Mouse (Mus musculus) gastrocnemius, postnatal 4 days (tissue): ENCODE data around the gene Dclk1. TPM values are rescaled to one million over a fixed set of nuclear protein-coding genes. Genes with fewer than 3 reads are reported as not detected.

Experiments
- DNase-seq, 2 experiments: peaks; one replicate each; pipeline ENCODE4 v3.0.0; 2021 to 2022; ENCODE audit warnings: low spot score in 2 of 2, mixed read lengths in 2 of 2
- total RNA-seq, 2 experiments: library from RNA; stranded (reverse); gene quantifications; 2 replicates each; pipeline ENCODE4 v1.2.3; 2021

Dclk1 gene
- total RNA-seq, 2 experiments from 2014 or later = 78.9 to 96.4 TPM

DNA sequence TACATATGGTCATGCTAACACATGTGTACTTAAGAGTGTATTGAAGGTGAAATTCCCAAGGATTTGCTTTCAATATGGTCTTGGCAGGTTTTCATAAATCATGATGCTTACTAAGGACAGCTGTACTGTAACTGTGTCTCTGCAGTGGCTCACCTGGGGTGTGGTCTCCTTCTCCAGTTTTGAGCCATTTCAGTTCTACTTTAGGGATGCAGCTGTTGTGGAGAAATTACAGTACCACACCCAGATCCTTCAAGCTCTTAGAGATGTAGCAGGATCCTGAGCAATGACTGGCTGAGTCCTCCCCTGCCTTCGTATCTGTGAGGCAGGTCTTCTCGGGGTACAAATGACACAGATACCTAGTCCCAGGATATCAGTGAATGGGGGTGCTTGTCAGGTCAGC lies 8.5 kb downstream of the Dclk1 start:
- DNase-seq = no peak

DNA sequence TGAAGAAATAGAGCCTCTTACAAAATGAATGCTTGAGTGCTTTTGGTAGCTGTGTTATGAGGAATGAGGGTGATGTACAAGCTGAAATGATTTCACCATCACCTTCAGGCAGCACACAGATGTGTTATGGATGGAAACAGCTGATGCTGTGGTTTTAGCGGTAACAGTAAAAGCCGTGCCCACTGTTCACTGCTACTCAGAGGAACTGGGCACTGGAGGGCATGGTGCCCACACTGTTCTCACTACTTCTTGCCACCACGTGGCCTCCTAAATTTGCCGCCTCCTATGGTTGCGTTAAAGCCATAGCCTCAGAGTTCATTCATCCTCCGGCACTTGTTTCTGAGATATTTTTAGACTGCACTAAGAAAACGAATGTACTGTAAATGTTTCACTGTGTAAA lies 18.0 kb downstream of the Dclk1 start:
- no peak for DNase-seq

DNA sequence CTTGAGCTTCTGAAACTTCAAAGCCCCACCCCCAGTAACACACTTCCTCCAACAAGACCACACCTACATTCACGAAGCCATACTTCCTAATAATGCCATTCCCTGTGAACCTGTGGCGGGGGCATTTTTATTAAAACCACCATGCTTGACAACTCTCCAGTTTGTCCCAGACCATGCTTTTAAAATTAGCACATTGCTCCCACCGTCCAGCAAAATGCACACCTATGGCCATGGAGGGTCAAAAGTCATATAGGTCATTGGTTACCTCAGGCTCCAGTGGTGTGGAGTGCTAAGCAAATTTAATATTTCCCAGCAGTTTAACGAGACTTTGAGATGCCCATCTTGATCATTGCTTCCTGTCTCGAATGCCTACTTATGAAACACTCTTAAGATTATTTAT lies 23.9 kb downstream of the Dclk1 start:
- DNase-seq = no peak

DNA sequence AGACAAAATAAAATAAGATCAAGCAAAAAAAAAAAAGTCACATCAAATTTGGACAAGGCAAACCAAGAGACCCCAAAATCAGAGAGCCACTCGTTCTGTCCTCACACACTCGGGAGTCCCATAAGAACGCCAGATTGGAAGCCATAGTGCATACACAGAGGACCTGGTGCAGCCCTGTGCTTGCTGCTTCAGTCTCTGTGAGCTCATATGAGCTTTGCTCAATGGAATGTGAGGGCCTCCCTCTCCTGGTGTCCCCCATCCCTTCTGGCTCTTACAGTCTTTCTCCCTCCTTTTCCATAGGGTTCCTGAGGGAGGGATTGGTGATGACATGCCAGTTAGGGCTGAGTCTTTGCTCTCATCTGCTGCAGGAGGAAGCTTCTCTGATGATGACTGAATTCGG lies 27.6 kb downstream of the Dclk1 start:
- DNase-seq = no peak

DNA sequence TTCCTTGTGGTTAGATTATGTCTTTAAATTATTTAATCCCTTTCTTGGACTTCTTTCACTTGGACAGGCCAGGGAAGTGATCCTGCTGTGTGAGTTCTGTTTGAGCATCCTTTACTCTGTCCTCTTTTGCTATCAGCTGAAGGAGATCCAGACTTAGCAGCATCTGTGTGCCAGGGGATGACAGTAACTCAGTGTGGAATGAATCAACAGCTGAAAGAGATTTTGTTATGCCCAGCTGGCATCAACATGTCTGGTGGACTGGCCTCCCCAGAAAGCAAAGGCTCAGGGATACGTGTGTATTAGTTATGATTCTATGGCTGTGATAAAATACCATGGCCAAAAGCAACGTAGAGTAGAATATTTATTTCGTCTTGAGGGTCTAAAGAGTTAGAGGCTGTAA lies 28.2 kb downstream of the Dclk1 start:
- no peak for DNase-seq

DNA sequence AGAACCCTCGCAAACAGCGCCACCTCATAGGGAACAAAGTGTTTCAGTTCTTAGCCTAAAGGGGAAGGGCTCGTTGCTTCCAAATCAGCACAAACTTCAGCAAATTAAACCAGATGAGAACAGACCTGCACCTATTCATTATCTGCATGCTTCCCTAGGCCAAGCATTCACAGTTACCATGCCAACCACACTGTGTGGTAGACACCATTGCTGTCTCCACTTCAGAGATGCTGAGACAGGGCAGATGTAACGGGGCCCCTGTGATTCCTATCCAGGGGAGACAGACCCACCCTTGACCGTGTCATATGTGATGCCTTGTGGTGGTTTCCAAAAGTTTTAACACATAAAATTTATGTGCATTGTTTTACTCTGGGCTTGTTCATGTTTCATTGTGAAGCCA lies 28.8 kb downstream of the Dclk1 start:
- DNase-seq = no peak

DNA sequence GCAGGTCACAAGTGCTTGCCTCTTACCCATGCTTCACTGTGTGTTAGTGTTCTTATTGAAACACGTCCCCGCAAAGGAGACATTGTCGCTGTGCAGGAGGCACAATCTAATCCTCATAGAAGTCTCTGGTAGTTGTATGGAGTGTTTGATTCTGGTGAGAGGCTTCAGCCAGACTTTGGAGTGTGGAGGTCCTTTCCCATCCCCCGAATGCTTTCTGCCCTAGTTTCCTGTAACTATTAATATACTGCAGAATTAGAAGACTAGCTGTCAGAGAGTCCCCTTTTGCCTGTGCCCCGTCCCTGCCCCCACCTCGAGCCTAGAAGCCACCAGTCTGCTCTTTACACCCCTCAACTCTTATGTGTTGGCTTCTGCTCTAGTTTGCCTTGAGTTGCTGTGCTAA lies 30.4 kb downstream of the Dclk1 start:
- DNase-seq = no peak

DNA sequence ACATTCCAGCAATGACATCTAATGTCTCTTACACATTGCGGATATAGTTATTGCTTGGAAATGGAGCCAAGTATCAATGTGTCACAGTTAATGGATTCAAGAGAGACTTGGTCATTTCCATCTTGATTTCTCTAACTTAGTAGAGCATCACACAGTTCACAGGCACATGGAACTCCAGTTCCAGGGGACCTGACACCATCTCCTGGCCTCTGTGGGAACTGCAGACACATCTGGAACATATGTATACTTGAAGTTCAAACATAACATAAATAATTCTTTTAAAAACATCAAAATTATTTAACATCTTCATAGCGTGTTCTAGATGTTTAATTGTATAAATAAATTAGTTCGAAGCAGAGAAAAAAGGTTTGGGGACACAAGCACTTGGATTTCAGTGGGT lies 34.3 kb downstream of the Dclk1 start:
- DNase-seq = no peak

DNA sequence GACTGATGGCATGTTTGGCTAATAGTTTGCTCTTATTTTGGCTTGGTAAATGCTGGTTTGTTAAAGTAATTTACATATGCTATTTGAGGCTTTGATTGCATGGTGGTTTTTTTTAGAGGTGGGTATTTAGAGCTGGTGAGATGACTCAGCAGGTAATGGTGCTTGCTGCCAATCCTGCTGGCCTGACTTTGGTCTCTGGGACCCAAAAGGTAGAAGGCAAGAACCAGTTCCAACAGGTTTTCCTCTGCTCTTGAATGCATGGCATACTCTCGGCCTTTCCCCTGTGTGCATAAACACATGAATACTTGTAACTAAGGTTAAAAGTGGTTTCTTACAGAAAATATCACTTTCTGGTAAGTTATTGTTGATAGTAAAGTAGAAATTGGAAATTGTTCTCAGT lies 34.7 kb downstream of the Dclk1 start:
- no peak for DNase-seq

DNA sequence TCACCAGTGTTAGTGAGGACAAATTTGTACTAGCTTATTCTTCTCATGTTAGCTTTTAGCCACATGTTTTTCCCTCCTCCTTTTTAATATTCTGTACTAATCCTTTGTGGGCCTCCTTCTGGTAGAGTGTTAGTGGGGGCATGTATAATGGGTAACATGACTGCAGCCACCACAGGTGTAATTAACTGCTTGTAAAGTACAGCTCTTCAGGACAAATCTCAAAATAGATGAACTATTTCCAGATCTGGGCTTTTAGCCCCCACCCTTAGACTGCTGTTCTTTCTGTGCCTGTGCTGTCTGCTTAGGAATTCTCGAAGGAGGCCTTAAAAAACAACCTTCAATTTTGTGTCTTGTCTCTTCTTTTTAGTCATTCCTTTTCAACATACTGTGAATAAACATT lies 35.7 kb downstream of the Dclk1 start:
- DNase-seq = no peak

DNA sequence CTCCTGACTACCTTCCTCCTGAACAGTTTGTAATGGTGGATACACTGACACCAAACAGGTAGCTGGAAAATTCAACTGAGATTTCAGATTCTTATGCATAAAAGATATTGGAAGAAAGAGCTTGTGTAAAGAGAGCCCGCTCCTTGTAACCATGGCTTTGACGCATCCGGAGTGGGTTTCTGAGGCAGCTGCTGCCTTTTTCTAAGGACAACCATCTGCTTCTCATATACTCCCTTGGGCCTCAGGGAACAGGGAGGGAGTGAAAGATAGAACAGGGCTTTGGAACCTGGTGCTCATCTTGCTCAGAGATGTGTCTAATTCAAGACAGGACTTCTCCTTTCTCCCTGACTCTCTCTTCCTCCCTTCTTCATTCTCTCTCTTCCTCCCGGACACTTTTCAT lies 37.8 kb downstream of the Dclk1 start:
- no peak for DNase-seq

DNA sequence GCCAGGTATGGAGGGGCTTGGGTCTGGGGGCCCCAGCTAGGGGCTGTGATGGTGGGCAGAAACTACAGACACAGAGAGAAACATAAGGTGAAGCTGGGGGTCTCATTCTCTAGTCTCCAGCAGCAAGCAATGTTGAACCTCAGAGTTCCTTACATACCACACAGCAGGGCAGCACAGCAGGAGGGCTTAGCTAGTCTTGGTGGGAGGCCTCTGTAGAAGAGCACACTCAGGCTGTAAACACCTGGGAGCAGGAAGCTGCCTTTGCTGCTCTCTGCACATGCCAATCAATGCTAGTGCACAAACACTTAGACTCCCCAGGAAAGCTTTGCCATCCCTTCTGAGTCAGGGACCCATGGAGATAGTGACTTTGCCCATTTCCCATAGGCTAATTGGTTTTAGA lies 38.3 kb downstream of the Dclk1 start:
- DNase-seq = no peak

DNA sequence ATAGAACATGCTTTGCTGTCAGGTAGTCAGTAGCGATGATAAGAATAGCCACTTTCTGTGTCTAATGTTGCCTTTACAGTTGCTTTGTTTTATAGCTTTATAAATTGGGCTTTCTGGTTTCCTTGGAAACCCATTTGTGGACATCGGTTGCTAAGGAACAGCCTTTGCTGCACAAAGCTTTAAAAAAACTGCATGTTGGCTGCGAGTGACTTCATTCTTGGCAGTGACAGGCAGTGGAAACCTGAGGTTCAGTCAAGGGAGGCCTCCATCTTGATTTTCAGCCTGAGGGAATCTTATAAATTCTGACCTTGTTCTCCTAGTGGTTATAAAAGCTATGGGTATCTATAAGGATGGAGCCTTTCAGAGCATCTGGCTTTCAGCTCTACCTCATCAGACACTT lies 42.1 kb downstream of the Dclk1 start:
- DNase-seq = no peak

DNA sequence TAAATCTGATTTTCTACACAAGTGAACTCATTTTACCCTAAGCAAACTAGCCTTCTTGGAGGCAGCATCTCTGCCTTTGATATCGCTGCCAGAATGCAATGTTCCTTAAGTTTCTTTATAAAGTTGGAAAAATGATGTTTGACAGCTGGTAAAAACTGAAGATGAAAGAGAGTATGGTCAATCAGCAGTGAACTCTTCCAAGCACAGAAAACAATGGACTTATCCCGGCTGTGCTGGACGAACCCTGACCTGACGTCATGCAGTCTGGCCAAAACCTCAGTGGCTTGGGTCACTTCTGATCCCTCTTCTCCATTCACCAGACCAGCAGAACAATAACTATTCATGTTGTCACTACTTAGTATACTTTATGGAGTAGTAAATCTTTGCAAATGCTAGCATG lies 46.6 kb downstream of the Dclk1 start:
- no peak for DNase-seq

DNA sequence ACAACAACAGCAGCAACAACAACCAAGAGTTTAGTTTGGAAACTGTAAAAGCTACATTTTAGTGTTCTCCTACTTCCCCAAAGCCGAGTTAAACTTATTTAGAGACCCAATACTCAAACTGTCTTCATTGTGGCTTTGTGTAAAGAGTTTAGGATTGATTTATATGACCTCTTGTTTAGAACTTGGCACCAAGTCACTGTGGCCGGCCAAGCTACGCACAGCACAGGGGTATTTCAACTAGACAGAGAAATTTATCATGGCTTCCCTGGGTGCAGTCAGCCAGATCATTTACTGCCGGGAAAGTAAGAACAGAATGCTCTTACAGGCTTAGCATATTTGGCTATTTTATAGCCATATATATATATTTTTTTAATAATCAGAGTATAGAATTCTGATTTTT lies 49.8 kb downstream of the Dclk1 start:
- no peak for DNase-seq

DNA sequence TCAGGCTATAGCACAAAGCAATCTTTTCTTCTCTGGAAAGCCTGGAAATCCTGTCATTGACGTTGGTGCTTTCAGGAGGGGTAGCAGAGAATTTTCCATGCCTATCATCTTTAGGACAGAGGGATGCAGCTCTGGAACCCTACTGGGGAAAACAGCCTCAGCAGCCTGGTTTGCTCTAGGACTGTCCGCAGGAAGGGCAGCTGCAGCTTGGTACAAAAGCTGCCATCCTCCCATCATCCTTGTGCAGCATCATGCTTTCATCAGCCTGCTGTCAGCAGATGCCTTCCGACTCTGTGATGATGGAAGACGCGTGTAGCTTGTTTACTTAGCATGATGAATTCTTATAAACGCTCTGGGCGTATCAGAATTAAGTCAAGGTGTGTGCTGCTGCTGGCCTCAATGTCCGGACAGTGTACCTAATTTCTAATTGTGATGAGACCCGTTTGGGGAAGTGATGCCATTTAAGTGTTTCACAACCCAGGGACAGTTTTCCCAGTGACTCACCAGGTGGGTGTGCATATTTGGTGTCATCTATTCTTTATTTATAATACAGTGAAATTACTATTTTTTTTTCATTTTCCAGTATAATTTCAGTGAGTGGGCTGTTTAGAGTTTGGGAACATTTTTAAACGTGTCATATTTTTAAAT lies 50.7 kb downstream of the Dclk1 start:
- DNase-seq = no peak

DNA sequence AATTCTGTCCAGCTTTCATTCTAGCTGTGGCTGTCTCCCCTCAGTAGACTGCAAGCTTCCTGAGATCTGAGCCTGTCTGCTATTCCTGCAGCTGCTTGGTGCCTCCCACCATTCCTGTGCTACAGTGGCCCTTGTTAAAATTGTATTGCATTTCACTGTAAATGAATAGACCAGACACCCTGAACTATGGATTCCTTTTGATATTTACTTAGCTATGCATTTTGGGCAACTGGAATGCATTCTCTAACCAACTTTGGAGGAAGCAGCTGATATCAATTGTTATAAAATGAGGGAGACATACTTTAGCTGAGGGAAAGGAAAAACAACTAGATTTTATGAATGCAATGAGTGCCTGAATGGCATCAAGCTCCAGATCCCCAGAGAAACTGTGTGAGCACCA lies 63.5 kb downstream of the Dclk1 start:
- no peak for DNase-seq

DNA sequence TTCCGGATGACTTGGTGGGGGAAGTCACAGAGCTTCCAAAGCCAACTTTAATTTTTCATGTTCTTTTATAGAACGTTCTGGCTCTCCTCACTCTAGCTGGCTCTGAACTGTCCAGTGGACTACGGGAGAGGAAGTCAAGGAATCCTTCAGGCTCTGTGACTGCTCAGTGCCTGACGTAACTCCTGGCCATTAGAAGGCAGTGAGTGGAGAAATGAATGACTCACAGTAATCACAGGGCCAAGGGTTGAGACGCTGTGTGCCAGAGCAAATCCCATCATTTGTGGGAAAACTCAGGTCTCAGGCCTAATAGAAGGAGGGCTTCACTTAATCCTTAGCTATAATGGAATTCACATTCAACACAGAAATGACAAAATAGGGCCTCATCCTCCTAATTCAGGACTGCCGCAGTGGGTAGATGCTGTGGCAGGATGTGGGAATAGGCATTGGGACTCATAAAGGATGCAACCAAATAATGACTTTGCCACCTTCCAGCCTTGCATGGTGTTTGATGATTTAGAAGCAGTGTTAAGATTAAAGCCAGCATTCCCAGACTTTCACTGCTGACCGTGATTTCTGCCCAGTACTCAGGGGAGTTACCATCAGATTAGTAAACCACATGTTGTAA lies 65.5 kb downstream of the Dclk1 start:
- DNase-seq = peak in 1 of 2 experiments; percentile 46

DNA sequence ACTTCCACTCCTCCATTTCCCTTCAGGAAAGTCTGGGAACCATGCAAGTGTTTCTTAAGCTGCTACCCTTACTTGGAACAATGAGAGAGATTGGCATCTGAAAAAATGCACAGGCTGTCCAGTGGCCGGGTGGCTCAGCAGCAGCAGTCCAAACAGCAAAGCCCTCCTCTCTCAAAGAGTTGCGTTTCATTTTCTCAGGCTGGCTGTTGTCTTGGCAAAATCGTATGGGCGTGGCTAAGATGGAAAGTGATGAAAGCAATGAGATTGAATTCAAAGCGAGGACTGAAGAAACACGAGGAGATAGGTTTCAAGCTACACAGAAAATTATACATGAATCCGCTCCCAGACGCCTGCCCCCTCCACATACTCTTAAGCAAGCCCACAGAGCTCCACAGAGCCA lies 67.8 kb downstream of the Dclk1 start:
- DNase-seq = no peak

DNA sequence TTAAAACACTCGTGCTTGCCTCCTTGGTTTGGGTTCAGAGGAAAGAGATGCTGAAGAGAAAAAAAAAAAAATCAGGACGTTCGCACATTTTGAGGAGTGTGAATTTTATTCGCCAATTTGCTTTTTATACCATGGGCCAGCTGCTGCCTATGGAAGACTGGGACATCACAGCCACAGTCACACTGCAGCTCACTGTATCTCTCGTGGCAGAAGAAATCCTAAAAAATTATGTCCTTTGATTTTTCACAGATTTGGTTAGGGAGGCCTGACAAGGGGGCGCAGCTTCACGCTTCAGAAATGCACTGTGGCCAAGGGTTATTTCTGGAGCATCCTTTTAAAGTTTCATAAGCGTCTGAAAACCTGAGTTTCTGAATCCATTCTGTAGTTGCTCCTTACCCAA lies 73.7 kb downstream of the Dclk1 start:
- DNase-seq = no peak

DNA sequence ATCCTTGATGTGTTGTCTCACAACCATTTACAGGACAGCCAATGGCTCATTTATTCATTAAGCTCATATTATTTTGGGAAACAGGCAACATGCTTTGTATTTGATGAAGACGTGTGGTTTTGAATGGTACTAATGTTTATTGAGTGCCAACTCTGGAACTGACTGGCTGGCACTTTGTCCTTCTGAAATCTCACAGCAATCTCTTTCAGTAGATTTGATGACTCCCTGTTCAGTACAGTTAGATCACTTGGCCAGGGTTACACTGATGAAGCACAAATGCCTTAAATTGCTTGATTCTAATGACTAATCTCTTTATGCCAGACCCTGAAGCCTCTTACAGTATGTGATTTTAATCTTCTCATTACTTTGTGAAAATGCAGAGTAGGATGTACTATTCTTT lies 75.9 kb downstream of the Dclk1 start:
- DNase-seq = no peak

DNA sequence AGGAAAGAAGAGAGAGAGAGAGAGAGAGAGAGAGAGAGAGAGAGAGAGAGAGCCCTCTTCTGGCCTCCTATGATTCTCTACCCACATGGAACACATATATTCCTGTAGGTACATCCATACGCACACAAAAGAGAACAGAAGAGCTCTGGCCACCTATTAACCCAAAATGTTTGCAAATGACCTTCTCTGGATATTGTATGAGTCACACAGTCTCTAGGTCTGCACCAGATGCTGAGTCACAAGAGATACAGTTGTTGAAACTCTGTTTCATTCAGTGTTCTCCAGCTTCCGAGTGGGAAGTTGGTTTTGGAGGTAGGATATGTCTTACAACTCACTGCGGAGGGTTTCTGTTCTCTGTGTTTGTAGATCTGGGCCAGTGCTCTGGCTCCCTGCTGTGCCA lies 78.4 kb downstream of the Dclk1 start:
- no peak for DNase-seq

DNA sequence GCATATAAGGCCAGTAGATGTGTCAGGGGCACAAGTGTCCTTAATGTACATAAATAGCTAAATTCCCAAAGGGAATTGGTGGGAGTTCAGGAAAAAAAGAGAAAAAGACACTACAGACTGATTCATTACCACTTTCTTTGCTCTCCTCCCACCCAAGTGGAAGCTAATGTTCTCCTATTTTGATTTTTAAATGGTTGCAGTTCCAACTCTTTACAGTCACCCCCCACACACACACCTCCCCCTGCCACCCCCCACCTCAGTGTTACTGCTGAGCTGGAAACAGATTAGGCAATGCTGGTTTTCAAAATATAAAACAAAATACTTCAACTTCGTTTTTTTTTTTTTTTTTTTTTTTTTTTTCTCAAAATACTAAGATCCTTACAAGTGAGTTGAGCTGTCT lies 81.9 kb downstream of the Dclk1 start:
- no peak for DNase-seq

DNA sequence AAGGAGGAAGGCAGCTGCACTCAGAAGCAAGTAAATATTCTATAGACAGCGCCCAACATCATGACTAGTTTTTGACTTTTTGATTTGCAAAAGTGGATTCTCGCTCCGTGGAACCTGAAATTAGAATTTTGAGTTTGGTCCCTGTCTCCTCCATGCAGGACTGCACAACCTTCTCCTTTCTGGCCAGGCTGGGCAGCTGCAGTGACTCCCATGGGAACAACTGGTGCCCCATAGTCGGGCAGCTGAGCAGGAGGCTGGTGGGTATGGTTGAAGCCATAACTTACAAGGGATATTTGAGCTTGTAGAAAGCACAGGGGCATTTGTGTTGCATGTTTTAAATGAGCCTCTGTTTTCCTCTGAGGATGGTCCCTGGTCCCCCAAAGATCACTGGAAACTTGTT lies 88.3 kb downstream of the Dclk1 start:
- DNase-seq = no peak
